Mouse (Mus musculus) lung, embryonic 14.5 days (tissue): ENCODE measurements around the gene Tubb4a. TPM values are rescaled to one million over a fixed set of nuclear protein-coding genes. Genes with fewer than 3 reads are reported as not detected.
A peak's percentile ranks its signal among the peaks of the same experiment; 100 is the strongest.

ENCODE experiments used
- ATAC-seq: fragments of 200-750 bp; cut with Nextera tagmentation; 2 replicates; pipeline ENCODE4 v1.8.0; 2017; ENCODE audit warnings: mild to moderate bottlenecking, moderate TSS enrichment, moderate library complexity; ENCODE audit not compliant: insufficient read depth
- DNase-seq: peaks from one replicate; pipeline ENCODE4 v3.0.0-alpha.2; 2015
- H3K27ac ChIP-seq: fragments of 300-500 bp; sonication (generic); 2 replicates; pipeline ENCODE4 v1.5.1; 2014; ENCODE audit warnings: low read depth, mild to moderate bottlenecking, moderate library complexity
- H3K27me3 ChIP-seq: fragments of 300-500 bp; sonication (generic); 2 replicates; pipeline ENCODE4 v1.6.1; 2014; ENCODE audit warnings: low read length, control low read depth; ENCODE audit not compliant: insufficient read depth
- H3K36me3 ChIP-seq: fragments of 300-500 bp; sonication (generic); 2 replicates; pipeline ENCODE4 v1.6.1; 2014; ENCODE audit warnings: control low read depth; ENCODE audit not compliant: insufficient read depth
- H3K4me1 ChIP-seq: fragments of 300-500 bp; sonication (generic); 2 replicates; pipeline ENCODE4 v1.6.1; 2014; ENCODE audit warnings: antibody characterized with exemption, control low read depth; ENCODE audit not compliant: insufficient read depth
- H3K4me2 ChIP-seq: fragments of 300-500 bp; sonication (generic); 2 replicates; pipeline ENCODE4 v1.6.1; 2014; ENCODE audit warnings: mild to moderate bottlenecking
- H3K4me3 ChIP-seq: fragments of 300-500 bp; sonication (generic); 2 replicates; pipeline ENCODE4 v1.5.1; 2014; ENCODE audit warnings: low read depth, low read length
- H3K9ac ChIP-seq: fragments of 300-500 bp; sonication (generic); 2 replicates; pipeline ENCODE4 v1.6.1; 2014
- H3K9me3 ChIP-seq: fragments of 300-500 bp; sonication (generic); 2 replicates; pipeline ENCODE4 v1.6.1; 2016; ENCODE audit warnings: low read depth, low read length, control low read depth
- CTCF ChIP-seq: IDR thresholded peaks from 2 replicates; pipeline ENCODE4 v1.5.1; 2016; ENCODE audit warnings: antibody characterized with exemption, low read depth
- WGBS: fragments of 180-500 bp; shearing (Covaris S2); extraction: QIAGEN DNeasy Blood & Tissue Kit; methylation state at CpG from one replicate; pipeline ENCODE4 v1.1.7; 2014; 5-methylcytosine and 5-hydroxymethylcytosine counted together
- polyA plus RNA-seq: library from polyadenylated mRNA; unstranded; fragments of >200 nt; fragmentation: Nextera tagmentation; extraction: Ambion mirVana; gene quantifications from 2 replicates; pipeline ENCODE4 v1.2.1, GENCODE M21; 2014

Tubb4a gene
- polyA plus RNA-seq, 1 experiment from 2014 or later: 20.3 TPM

DNA sequence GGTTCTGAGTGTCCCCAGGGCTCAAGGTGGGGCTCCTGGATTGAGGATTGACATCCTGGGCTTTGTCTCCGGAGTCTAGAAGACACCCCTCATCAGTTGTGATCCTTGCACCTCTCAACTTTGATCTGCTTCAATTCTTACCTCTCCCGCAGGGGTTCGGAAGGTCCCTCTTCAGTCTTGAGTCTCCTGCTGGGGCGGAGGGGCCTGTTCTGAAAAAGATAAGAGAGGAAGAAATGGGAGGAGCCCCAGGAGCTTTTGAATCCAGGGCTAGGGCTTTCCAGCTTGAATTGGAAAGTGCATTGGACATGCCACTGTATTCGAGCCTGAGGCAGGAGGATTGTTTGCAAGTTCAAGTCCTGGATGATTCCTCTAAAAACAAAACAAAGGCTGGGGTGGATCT is 20.7 kb downstream of the Tubb4a start:
- Histone ChIP-seq H3K27me3 (peaks cover 14% of the 10 kb centered on the region), H3K4me1 (no peaks in the 10 kb centered on the region), H3K27ac (no peak overlapping the region), H3K4me3 (no peak overlapping the region), H3K4me2 (no peak overlapping the region), H3K36me3 (0 out of 2 replicates have a peak, but pooled peaks cover 4% of the 10 kb centered on the region), H3K9ac (no peak overlapping the region), H3K9me3 (no peaks in the 10 kb centered on the region)
- DNase-seq (no peak), ATAC-seq (no peak)
- TF ChIP-seq CTCF: no peak
- 49% methylated on average over 5 of the region's 5 CpGs for WGBS

DNA sequence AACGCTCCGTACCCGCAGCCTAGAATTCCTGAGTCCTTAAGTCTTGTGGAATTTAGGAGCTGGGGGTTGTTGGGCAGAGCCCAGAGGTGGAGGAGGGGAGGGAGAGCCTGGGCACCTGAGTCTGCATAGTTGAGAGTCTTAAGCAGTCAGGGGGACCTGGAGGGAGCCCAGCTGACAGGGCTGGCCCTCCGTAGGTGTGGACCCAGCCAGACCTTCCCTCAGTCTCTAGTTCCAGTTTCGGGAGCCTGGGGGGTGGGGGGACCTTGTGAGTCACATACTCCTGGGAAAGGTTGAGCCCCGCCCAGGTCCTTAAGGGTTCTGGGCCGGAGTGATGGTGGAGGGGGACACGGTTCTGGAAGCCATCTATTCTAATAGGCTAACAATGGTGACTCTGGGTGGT is 24.6 kb downstream of the Tubb4a start:
- 0 out of 2 replicates have a peak, but pooled peaks cover 4% of the 10 kb centered on the region for H3K36me3 ChIP-seq
- 10% methylated on average over 8 of the region's 8 CpGs for WGBS
- ATAC-seq (no peak), DNase-seq (peak; percentile 23)
- H3K27me3 ChIP-seq: peaks cover 25% of the 10 kb centered on the region
- H3K4me2 ChIP-seq: peak overlapping the region; percentile 47
- H3K4me1 ChIP-seq: no peaks in the 10 kb centered on the region
- no peak overlapping the region for H3K9ac ChIP-seq
- H3K4me3 ChIP-seq: peak overlapping the region; percentile 42
- no peaks in the 10 kb centered on the region for H3K9me3 ChIP-seq
- TF ChIP-seq CTCF: no peak
- no peak overlapping the region; the same call in 1 of the 2 replicates for H3K27ac ChIP-seq

DNA sequence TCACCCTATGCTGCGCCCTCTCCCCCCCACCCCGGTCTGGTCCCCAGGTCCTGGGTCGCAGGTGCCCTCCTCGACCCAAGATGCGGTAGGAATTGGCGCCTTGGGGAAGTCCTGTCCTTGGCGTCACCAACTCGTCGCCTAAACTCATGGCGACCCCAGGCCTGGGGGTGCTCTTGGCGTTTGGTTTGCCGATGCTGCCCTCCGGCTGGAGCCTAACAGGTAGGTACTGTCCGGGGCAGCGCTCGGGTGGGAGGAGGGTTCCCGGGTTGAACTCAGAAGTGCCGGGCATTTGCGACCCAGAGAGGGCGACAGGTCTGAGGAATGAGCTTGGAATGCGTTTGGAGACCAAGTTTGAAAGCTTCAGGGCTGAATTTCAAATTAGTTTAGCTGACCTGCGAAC is 25.0 kb downstream of the Tubb4a start:
- 2% methylated on average over 22 of the region's 22 CpGs for WGBS
- Histone ChIP-seq H3K36me3 (0 out of 2 replicates have a peak, but pooled peaks cover 4% of the 10 kb centered on the region), H3K4me2 (peak overlapping the region; percentile 47), H3K9me3 (no peaks in the 10 kb centered on the region), H3K4me1 (no peaks in the 10 kb centered on the region), H3K27ac (peak overlapping the region; percentile 83), H3K9ac (peak overlapping the region; percentile 50), H3K27me3 (peaks cover 25% of the 10 kb centered on the region), H3K4me3 (peak overlapping the region; percentile 42)
- ATAC-seq (no peak), DNase-seq (no peak)
- no peak for TF ChIP-seq CTCF

DNA sequence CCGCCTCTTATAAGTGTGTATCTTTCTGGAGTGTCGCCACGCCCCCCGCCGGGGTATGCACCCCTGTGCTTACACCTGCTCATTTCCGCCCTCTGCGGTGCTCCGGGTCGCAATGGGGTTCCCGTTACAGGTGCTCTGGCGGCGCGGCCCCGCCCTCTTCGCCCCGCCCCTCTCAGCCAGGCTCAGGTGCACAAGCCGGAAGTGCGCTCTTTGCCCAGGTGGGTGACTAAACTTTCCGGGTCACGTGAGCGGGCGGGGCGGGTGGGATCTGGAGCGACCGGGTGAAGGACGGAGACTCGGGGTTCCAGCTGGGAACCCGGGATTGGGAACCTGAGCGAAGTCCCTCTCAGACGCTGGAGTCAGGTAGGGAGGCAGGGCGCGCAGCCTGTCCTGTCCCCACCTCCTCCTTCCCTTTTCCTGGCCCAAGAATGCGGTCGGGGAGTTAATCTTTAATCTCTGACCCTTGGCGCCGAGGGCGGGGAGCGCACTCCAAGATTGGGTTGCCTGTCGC is 25.5 kb downstream of the Tubb4a start:
- Histone ChIP-seq H3K36me3 (0 out of 2 replicates have a peak, but pooled peaks cover 4% of the 10 kb centered on the region), H3K9me3 (no peaks in the 10 kb centered on the region), H3K4me2 (peak overlapping the region; percentile 47), H3K27me3 (peaks cover 25% of the 10 kb centered on the region), H3K9ac (peak overlapping the region; percentile 50), H3K4me1 (no peaks in the 10 kb centered on the region), H3K4me3 (peak overlapping the region; percentile 42), H3K27ac (peak overlapping the region; percentile 83)
- ATAC-seq: peak; percentile 13; the same call in 1 of the 2 replicates
- no peak for TF ChIP-seq CTCF
- under 1% methylated on average over 36 of the region's 39 CpGs for WGBS
- DNase-seq: peak; percentile 73

DNA sequence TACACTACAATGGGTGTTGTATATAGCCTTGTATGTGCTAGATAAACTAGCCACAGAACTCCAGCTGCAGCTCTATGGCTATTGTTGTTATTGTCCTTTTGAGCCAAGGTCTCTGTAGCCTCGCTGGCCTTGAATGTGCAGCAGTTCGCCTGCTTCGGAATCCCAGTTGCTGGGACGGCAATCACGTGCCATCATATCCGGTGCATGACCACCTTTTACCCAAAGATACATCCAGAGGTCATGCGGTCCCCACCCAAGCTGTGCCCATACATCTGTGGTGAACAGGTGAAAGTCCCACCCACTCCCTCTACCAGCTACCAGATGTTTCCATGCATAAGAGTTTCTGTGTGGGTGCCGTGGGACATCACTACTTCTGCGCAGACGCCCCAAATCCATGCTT is 26.5 kb downstream of the Tubb4a start:
- Histone ChIP-seq H3K4me2 (peak overlapping the region; percentile 90), H3K36me3 (0 out of 2 replicates have a peak, but pooled peaks cover 4% of the 10 kb centered on the region), H3K4me1 (no peaks in the 10 kb centered on the region), H3K27ac (no peak overlapping the region), H3K4me3 (peak overlapping the region; percentile 75; the same call in 1 of the 2 replicates), H3K27me3 (peaks cover 25% of the 10 kb centered on the region), H3K9ac (no peak overlapping the region), H3K9me3 (no peaks in the 10 kb centered on the region)
- DNase-seq (peak; percentile 8), ATAC-seq (no peak)
- no peak for TF ChIP-seq CTCF
- WGBS: 42% methylated on average over 10 of the region's 10 CpGs

DNA sequence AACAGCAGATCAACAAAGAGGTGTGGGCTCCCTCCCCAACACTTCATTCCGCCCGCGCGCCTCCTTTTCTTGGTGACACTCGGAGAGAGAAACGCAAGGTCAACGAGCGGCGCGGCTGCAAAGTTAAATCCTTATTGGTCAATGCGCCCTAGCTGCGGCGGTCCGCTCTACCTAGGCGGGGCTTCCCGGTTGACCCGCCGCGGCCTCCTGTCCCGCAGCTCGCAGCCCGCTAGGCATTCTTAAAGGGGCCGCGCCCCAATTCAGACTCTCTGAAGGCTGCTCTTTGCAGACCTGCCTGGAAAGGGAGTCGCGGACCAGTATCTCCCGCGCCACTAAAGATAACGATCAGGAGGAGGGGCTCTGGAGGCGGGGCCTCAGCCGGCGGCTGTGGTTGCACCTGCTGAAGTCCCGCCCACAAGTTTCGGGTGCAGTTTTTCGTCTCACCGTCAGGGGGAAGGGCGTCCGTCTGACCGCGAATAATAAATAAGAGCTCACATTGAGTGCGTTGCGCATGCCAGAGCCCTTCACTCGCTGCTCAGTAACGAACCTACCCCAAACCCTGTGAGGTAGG is 27.3 kb downstream of the Tubb4a start:
- peak overlapping the region; percentile 75 for H3K4me3 ChIP-seq
- H3K36me3 ChIP-seq: 0 out of 2 replicates have a peak, but pooled peaks cover 2% of the 10 kb centered on the region
- H3K4me1 ChIP-seq: no peaks in the 10 kb centered on the region
- no peaks in the 10 kb centered on the region for H3K9me3 ChIP-seq
- peaks cover 25% of the 10 kb centered on the region for H3K27me3 ChIP-seq
- TF ChIP-seq CTCF: peak; percentile 79
- 1% methylated on average over 44 of the region's 44 CpGs for WGBS
- peak; percentile 96 for DNase-seq
- no peak overlapping the region for H3K27ac ChIP-seq
- peak overlapping the region; percentile 90 for H3K4me2 ChIP-seq
- peak; percentile 89 for ATAC-seq
- H3K9ac ChIP-seq: peak overlapping the region; percentile 64

DNA sequence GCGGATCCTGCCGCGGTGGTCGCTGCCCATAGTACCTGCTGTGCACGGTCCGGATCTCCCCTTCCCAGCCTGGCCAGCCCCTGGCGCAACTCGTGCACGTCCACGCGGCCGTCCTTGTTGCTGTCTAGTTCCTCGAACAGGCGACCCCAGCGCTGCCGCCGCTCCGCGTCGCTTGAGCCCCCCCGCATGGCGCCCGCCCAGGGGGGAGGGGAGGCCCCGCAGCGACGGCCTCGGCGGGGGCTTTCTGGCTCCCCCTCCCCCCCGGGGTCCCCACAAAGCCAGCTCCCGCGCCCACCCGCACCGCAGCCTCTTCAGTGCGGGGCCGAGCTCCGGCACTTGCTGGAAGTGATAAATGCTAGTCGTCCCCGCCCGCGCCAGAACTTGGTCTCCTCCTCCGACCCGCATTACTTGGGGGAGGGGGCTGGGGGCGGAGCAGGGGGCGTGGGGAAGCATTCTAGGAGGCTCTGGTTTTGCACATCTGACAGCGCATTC is 28.1 kb downstream of the Tubb4a start, which contains the start of gene Slc25a23:
Slc25a23 (minus strand) TSS at position 378 of the 492 bp plus-strand sequence.
- Histone ChIP-seq H3K4me1 (no peaks in the 10 kb centered on the region), H3K27ac (peak within 1 kb of the TSS; percentile 46; the same call in 1 of the 2 replicates), H3K36me3 (no peaks in the 10 kb centered on the region), H3K4me3 (peak within 1 kb of the TSS; percentile 75), H3K27me3 (peaks cover 25% of the 10 kb centered on the region), H3K4me2 (peak within 1 kb of the TSS; percentile 90), H3K9me3 (no peaks in the 10 kb centered on the region), H3K9ac (peak within 1 kb of the TSS; percentile 64)
- no peak for TF ChIP-seq CTCF
- DNase-seq (peak; percentile 79), ATAC-seq (peak; percentile 76)
- WGBS: 0% methylated on average over 45 of the region's 45 CpGs
